Mouse (Mus musculus) spleen, postnatal 10 days (tissue): Measurements from ENCODE around the gene Cdh24.

Source experiments
- DNase-seq, 2 experiments: peaks; one replicate each; pipeline ENCODE4 v3.0.0; 2021 to 2022; ENCODE audit warnings: low spot score in 2 of 2

Gene Cdh24

DNA sequence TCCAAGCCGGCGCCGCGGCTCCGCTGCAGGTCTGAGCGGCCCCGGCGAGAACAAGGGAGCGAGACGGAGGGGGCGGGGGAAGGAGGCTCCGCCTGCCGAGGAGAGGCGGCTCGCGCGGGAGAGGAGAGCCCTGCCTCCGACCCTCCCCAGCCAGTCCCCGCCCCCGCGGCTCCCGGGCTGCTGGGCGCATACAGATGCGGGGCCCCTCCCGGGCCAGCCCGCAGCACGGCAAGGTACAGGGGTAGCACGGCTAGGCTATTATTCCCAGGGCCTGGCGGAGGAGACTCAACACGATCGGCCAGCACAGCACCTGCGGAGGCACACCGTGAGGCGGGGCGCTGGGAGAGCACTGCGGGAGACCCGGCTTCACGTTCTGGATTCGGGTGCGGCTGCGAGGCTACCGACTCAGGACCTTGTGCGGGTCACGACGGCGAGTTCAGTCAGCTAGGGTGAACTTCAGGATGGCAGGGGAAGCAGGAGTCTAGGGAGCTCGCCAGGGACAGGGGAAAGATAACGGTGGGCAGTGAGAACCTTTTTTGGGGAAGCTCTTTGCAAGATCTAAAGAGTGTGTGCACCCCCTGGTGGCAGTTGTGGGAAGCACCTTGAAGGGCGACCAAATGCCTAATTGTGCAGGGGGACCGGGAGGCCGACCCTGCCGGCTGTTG, at the start of gene Cdh24:
Cdh24 (minus strand) TSS at position 60 of the 665 bp plus-strand sequence.
- peak; percentile 91 to 92 for DNase-seq

DNA sequence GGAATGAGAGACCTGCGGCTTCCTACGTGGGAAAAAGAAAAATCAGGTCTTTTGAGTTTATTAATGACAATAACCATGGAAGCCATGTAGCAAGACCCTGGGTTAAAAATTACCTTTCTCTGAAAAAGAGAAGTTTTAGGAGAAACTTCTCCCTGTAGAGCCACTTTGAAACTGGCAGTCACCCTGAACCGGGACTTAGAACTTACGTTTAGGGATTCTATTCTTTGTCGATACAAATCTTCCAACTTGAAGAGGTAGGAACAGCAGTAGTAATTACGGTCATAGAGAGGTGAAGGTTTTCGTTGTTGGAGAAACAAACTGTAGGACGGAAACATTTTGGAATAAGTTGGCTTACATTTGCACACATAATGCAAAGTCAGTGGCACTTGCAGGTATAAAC, 46.1 kb upstream of the Cdh24 start:
- no peak for DNase-seq

DNA sequence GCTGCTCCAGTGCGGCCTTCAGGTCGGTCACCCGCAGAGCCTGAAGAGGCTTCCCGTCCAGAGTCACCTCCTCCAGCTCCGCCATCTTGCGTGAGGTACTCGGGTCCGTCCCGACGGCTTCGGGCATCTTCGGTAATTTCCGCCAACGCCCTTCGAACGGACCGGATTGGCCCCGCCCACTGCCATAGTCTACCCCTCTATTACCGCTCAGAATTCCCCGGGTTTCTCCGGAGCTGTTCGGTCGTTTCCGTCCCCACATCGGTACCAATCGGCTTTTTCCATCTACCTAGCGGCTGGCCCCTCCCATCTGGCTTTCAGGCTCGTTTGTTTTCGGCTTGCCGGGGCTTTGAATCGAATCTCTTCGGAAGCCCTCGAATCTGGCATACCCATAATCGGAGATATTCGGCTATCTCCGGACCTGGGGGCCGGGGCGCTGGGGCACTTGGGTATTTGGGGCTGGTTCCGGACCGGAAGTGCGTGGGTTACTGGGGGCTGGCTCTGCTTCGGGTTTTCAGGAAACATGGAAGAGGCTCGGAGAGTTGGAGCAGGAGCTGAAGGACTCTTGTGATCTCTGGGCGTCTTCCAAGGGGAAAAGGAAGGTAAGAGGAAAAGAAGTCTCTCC, 45.5 kb upstream of the Cdh24 start, which contains the start of gene Acin1:
Acin1 (minus strand) TSS at position 410 of the 622 bp plus-strand sequence.
- DNase-seq = peak; percentile 100

DNA sequence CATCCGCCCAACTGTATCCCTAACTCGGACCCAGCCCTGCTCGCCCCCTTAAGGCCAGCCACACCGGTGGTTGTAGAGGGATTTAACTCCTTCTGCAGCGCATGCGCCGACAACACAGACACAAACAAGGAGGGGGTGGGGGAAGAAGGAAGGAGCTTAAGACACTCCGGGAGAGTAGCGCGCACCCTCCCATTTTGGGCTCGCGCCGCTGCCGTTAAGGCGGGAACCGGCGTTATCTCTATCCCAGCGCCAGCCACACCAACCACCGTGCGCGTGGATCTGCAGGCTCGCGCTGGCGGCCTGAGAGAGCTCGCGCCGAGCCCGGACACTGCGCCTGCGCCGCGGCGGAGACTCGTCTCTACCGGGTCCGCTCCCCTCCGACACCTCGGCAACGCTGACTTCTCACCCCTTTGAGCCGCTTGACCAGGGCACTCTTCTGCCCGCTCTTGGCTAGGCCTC, 44.9 kb upstream of the Cdh24 start, which contains the start of gene 1700123O20Rik:
1700123O20Rik (plus strand) TSS at position 154 of the 459 bp plus-strand sequence.
- DNase-seq = peak in 1 of 2 experiments; percentile 88

DNA sequence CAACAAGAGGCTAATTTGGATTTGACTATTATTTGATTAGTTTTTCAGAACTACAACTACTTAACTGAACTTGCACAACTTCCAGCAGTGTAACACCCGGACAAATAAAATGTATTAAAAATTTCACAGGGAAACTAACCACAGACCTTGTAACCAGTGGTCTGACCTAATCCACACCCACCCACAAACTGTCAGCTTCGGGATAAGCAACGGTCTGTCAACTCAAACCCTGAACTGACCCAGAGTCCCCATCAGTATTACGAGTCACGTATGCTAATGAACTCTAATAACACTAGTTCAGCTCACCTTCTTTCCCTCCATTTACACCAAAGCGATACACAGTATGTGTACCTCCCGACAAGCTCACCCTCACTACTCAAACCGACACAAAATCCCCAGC, 44.3 kb upstream of the Cdh24 start:
- no peak for DNase-seq

DNA sequence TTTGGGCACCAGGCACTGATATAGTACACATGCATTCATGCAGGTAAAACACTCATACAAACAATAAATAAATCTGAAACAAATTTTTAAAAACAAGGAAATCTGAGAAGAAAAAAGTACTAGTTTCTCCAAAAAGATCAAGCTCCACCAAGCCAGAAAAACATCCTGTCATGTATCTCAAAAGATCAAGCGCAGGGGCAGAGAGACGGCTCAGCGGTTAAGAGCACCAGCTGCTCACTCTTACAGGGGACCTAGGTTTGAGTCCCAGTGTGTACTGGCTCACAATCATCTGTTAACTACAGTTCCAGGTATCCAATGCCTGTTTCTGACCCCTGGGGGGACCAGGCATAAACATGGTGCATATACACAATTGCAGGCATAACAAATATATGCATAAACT, 41.2 kb upstream of the Cdh24 start:
- DNase-seq = no peak

DNA sequence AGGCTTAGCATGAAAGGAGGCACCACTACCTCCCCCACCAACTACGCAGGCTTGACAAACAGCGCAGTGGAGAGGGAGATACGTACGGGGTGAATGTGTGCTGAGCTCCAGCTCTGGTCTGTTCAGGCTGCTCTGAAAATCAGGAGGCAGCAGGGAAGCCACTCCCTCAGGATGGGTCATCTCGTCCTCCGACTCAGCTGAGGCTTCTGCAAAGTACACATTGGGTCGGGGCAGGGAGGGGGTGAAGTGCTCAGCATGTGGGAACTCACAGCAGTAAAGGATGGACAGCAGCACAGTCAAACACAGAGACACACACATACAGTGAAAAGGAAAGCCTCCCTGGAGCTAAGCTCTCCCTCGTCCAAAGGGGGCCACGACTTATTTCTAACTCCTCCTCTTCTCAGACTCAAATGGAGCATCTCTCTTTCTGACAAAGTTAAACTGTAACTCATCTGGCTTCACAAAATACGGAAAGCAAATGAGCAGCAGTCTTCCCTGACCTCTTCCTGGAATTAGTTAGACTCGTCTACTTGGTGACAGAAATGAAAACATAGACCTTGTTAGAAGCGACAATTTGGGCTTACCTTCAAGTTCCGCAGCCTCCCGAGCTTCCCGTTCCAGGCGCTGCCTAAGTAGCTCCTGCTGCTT, 37.6 kb upstream of the Cdh24 start:
- no peak for DNase-seq

DNA sequence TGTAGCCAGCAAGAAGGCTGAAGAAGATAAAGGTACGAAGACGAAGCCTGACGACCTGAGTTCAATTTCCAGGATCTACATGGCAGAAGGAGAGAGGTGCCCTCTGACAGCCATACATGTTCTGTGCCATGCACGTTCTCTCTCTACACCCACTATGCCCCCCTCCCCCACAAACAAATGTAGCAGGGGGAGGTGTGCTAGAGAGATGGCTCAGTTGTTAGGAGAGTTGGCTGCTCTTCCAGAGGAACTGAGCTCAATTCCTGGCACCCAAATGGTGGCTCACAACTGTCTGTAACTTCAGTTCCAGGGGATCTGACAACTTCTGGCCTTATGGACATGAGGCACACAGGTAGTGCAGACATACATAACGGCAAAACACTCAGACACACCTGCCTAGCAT, 35.1 kb upstream of the Cdh24 start:
- DNase-seq = no peak

DNA sequence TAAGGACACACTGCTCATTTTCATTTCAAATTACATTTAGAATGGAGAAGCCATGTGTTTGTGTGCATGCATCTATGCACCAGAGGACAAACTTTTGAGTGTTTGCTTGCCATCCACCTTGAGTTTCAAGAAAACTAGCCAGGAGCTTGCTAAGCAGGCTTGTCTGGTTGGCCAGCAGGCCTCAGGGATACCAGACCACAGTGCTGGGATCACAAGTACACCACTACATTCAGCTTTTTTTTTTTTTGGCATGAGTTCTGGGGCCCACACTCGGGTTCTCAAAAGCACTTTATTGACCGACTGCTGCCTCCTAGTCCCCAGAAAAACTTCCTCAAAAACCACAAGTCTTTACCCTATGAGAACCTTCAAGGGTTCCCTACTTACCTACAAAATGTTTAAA, 33.2 kb upstream of the Cdh24 start:
- DNase-seq = no peak

DNA sequence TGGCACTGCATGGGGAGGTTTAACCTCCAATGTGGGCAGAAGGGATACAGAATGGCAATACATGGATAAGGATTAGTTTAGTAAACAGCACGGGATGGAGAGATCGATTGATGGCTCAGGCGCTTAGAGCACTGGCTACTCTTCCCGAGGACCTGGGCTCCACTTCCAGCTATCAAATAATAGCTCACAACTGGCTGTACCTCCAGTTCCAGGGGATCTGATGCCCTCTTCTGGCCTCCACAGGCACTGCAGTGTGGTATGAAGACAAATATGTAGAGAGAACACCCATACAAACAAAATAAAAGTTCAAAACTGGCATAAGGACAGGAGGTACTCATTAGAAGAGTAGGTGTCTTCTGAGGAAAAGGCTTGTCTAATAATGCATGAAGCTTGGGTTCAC, 28.2 kb upstream of the Cdh24 start:
- DNase-seq = peak; percentile 52 to 78

DNA sequence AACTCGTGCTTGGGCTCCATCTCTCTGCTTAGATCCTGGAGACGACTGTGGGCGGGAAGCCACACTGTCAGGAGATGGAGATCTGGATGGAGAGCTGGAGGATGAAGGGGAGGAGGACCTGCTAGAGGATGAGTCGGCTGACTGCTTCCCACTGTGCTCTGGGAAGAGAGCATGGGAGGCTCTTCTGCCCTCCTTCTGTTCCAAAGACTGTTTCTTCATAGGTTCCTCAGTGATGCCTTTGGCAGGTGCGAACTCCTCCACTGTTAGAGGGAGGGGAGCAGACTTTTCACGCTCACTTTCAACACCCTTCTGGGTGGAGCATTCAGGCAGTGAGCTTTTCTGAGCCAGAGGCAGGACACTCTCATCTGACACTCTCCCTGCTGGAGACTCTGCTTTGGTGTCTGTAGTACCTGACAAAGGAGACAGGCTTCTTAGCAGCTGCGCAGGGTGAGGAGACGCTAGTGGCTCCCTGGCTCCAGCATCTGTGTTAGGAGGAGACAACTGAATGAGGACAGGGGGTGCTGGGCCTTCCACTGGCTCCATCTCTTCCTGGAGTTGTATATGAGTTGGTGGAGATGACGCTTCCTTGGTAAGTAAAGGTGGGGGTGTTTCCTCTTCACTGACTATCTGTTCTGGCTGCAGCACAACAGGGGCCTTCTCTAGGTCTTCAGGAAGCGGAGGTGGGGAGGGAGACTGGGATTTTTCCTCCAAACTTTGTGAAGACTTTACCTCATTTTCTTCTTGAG, 23.5 kb upstream of the Cdh24 start:
- DNase-seq = no peak

DNA sequence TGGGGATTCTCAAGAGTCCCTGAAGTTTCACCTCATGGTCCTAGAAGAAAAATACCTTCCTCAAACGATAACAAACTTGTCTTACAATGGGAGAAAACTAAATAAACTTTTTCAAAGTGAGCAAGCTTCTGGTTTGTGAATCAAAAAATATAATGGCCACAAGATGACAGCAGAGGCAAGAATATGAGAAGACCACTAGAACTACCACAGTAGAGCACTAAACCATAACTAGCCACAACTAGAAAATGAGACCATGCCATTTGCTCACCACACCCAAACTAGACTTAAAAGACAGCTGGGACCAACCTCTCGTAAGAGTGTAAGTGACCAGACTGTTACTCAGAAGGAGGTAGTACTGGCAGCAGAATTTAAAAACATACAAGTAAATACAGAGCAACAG, 18.8 kb upstream of the Cdh24 start:
- DNase-seq = no peak

DNA sequence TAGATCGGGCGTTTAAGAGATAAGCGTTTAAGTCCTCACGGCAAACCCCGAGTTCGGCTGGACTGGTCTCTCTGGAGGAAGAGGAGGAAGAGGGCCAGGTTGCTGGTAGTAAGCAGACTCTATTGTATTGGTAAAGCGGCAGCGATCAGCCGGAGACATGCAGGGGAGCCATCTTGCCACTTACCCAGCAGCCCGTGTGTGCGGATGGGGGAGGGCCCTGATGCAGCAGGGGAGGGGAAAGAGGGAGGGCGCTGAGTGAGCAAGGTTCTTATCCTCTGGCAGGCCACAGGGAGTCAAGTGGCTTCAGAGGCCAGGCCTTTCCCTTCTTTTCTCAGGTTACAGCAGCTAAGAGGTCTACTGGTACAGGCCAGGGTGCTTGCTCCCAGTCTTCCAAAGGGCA, 12.3 kb upstream of the Cdh24 start:
- DNase-seq = peak; percentile 69 to 85

DNA sequence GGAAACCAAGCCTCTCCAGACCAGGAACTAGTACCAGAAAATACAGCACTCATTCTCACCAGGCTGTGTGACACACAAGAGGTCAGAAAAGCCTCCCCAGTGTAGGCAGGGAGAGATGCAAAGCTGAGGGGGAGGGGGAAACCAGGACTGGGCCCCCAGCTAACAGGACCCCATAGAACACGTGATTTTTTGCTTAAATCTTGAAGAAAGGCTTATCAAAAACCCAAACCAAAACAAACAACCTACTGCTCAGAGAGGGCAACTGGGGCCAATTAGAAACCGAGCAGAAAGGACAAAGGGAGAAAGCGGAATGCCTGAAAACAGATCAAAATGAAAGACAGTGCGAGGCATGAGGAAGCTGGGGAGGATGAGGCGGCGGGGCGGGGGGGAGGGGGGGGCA, 11.6 kb upstream of the Cdh24 start:
- no peak for DNase-seq

DNA sequence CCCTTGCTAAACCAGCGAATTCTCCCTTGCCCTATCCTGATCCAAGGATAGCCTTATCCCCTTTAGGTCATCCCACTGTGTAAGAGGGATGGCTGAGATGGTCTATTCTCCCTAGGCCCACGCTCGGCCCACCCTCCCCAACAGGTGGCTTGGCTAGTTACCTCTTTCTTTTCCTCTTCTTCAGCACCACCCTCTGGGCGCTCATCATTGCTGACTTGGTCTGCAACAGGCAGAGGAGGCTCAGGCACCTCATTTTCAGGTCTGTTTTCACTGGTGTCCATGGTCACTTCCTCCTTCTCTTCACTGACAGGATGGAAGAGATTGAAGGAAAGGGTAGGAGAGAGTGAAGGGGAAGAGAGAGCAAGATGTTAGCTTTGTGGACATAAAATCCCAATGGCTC, 10.4 kb upstream of the Cdh24 start:
- DNase-seq = no peak

DNA sequence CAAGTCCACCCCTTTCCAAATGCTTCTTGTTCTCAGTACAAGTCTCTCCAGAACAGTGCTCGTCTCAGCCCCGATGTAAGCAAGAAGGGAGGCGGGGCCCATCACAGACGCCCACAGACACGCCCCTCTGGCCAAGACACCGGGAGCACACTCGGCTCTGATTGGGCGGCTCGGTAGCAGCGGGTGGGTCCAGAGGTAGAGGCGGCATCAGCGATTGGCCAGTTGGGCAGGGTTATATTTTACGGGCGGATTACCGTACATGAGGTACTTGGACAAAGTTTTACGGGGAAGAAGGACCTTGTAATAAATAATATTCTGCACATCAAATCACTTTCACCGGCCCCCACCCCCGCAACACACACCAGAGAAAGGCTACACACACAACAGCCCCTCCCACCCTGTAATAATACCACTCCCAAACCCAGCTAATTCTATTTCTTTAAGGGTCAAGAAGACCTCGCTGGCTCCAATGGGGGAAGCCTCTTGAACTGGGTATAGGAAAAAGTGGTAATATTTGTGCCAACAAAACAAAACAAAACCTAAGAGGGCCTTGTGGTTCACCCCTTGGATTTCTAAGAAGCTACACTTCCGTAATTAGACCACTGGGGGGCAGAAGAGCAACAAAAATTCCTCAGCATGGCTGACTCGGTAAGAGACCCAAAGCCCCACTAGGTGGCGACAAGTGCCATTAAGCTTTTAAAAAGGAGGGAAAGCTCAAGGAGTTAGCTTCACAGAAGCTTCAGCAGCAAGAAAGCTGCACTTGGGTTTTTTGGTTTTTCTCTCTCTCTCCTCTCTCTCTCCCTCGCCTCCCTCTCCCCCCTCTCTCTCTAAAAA, 9.7 kb upstream of the Cdh24 start:
- peak; percentile 81 to 92 for DNase-seq

DNA sequence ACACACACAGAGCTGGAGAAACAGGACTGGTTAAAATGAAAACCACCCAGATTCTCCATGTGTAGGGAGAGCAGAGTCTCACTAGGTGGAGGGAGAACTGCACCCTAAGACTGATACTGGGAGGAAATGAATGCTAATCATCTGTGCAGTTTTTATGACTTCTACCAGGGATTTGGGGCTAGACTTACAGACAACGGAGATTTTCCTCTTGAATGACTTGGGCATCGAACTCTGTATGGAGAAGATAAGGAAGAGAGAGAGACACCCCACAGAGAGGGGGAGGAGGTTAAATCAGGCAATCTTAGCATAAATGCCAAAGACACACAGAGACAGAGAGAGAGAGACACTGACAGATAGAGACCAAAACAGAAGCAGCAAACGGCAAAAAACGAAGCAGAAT, 6.7 kb upstream of the Cdh24 start:
- DNase-seq = no peak

DNA sequence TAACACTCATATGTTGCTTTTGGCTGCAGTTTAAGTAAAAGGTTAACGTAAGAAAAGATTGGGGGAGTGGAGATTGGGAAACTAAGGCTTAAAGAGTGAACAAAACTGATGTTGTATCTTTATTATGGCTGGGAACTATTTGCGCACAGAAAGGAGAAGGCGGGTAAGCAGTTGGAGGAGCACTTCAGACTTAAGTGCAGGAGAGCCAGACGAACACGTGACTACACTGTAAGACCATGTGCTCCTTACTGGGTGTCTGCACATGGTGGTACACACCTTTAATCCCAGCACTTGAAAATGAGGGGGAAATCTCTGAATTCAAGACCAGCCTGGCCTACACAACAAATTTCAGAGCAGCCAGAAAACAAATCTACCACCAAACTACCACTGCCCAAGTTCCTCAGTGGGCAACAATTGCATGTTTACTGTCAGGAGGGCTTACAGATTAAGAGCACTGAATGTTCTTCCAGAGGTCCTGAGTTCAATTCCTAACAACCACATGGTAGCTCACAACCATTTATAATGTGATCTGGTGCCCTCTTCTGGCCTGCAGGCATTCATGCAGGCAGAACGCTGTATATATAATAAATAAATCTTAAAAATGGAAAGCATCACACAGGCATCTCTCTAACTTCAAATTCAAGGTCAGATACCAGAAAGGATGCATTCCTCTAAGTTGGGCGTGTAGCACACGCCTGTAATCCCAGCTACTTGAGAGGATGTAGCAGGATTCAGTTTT, 5.9 kb upstream of the Cdh24 start:
- no peak for DNase-seq

DNA sequence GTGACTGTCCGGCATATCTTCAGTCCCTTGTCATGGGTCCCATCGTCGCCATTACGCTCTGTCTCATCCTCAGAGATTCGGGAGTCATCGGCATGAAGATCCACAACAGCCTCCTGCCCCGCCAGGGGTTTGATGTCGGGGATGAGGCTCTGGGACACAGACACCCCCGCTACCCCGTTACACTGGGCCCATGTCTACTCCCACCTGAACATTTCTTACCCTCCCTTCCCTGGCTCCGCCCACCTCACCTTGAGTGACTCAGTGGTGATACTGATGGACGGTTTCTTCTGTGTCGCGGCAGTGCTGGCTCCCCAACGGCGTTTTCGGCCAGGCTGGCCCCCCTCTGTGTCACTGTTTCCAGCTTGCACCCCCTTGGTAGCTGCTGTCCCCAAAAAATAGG, 5.3 kb upstream of the Cdh24 start:
- no peak for DNase-seq

DNA sequence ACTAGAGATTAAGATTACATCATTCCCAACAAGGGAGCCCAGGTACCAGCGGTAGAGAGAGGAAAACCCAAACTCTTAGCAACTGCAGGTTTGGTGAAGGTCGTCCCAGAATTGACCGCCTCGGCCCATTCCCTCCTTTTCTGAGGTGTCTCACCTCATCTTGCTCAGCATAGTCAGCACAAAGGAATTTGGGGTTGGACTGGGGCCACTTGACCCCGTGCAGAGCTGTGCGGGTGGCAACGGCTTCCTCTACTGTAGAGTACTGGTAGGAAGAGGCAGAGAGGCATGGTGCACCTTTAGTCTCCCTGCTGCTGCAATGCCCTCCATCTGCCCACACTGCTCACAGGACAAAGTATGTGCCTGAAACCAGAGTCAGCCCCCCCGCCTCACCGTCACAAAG, 3.1 kb upstream of the Cdh24 start:
- DNase-seq = no peak

DNA sequence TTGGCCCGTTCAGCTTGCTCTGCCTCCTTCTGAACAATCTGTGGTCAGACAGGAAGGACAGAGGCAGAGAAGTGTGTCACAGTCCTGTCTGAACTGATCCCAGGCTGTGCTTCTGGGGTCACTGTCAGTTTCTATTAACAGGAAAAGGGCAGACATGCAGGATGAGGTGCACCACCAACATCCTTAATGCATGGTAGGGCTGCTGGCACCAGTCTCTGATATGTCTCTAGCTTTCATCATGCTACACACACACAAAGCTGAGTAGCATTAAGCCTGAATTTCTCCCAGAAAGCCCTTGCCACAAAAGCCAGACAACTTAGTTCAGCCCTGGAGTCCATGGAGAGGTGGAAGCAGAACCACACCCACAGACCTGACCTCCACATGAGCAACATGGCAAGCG, 1.8 kb upstream of the Cdh24 start:
- DNase-seq = no peak
